Mouse (Mus musculus): Measurements from ENCODE around the gene Maml2.

Maml2 gene

GRCm38 (mm10) chr9:13616383-13617009 lies 318.7 kb downstream of the Maml2 start:
- no peak for DNase-seq (ENCODE audit: low spot score)

- no peak for DNase-seq (ENCODE audit: low spot score)
These were observed 323.0 kb downstream of the Maml2 start for GRCm38 (mm10) chr9:13620794-13621193.

- no peak for DNase-seq (ENCODE audit: low spot score)
These were observed 324.2 kb downstream of the Maml2 start for GRCm38 (mm10) chr9:13621941-13622340.

GRCm38 (mm10) chr9:13622426-13622825 lies 324.7 kb downstream of the Maml2 start:
- DNase-seq (ENCODE audit: low spot score): no peak

- no peak for DNase-seq (ENCODE audit: low spot score)
These were observed 326.2 kb downstream of the Maml2 start for GRCm38 (mm10) chr9:13623892-13624422.

GRCm38 (mm10) chr9:13624780-13625179 lies 327.0 kb downstream of the Maml2 start:
- DNase-seq (ENCODE audit: low spot score): no peak

GRCm38 (mm10) chr9:13625215-13625614 lies 327.5 kb downstream of the Maml2 start:
- DNase-seq (ENCODE audit: low spot score): no peak

- no peak for DNase-seq (ENCODE audit: low spot score)
These were observed 328.7 kb downstream of the Maml2 start for GRCm38 (mm10) chr9:13626480-13626879.

GRCm38 (mm10) chr9:13633371-13633770 lies 335.6 kb downstream of the Maml2 start:
- no peak for DNase-seq (ENCODE audit: low spot score)

- no peak for DNase-seq (ENCODE audit: low spot score)
These were observed 341.9 kb downstream of the Maml2 start for GRCm38 (mm10) chr9:13639655-13640054.

- DNase-seq (ENCODE audit: low spot score): no peak
These were observed 347.4 kb downstream of the Maml2 start for GRCm38 (mm10) chr9:13645153-13645552.

GRCm38 (mm10) chr9:13651065-13651464 lies 353.3 kb downstream of the Maml2 start:
- DNase-seq (ENCODE audit: low spot score): no peak

- no peak for DNase-seq (ENCODE audit: low spot score)
These were observed 354.1 kb downstream of the Maml2 start for GRCm38 (mm10) chr9:13651828-13652227.

GRCm38 (mm10) chr9:13652389-13652877 lies 354.7 kb downstream of the Maml2 start:
- DNase-seq (ENCODE audit: low spot score): no peak

- DNase-seq (ENCODE audit: low spot score): no peak
These were observed 355.2 kb downstream of the Maml2 start for GRCm38 (mm10) chr9:13652917-13653316.

- DNase-seq (ENCODE audit: low spot score): no peak
These were observed 364.2 kb downstream of the Maml2 start for GRCm38 (mm10) chr9:13661768-13662623.

- DNase-seq (ENCODE audit: low spot score): no peak
These were observed 367.8 kb downstream of the Maml2 start for GRCm38 (mm10) chr9:13665487-13665969.

- DNase-seq (ENCODE audit: low spot score): no peak
These were observed 370.2 kb downstream of the Maml2 start for GRCm38 (mm10) chr9:13667955-13668354.

- no peak for DNase-seq (ENCODE audit: low spot score)
These were observed 371.0 kb downstream of the Maml2 start for GRCm38 (mm10) chr9:13668742-13669141.

GRCm38 (mm10) chr9:13671125-13671769 lies 373.5 kb downstream of the Maml2 start:
- no peak for DNase-seq (ENCODE audit: low spot score)

GRCm38 (mm10) chr9:13673304-13673703 lies 375.5 kb downstream of the Maml2 start:
- DNase-seq (ENCODE audit: low spot score): no peak

- DNase-seq (ENCODE audit: low spot score): no peak
These were observed 380.3 kb downstream of the Maml2 start for GRCm38 (mm10) chr9:13678026-13678425.
